In the genomic region with DNA sequence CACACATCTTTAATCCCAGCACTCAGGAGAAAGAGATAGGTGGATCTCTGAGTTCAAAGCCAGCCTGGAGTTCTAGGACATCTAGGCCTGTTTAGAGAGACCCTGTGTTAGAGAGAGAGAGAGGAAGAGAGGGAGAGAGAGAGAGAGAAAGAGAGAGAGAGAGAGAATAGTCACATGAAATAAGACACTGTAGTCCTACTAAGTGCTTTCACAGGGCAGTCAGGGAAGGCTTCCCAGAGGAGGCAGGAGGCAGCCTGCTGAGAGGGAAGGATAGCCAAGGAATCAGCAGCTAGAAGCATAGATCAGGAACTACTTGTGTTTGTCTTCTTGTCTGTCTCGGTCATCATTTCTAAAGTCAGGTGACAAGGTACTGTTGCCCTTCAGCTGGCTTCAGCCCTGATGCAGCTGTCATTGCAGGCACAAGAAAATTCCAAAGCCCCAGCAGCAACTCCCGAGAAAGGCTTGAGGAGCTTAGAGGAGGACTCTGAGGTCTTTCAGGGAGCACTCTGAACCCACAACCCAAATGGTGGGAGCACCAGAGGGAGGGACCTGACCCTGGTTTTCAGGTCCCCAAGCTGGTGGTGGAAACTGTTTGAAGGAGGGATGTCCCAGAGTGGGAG, we compare ENCODE assay signal across 20 mouse cellular contexts. TPM values are rescaled to one million over a fixed set of nuclear protein-coding genes. Genes with fewer than 3 reads are reported as not detected.
DNase-seq lines count a peak whose midpoint lies in the region; ATAC-seq and TF ChIP-seq lines count a peak whose summit lies in the region.
"Had no signal": no experiment of that assay in that cellular context is flagged by ENCODE, and none has a peak within 500 bp of the region (broad histone marks: within the 10 kb centered on the region; RNA-seq: fewer than 3 reads in every experiment).

No protein-coding gene starts in this region.

- peak overlapping the region; percentile 86 for H3K4me2 ChIP-seq in CH12.LX (ENCODE audit: insufficient read depth, low read depth, poor library complexity, severe bottlenecking)
- H3K4me2 ChIP-seq: embryonic facial prominence, embryonic 12.5 days; forebrain, embryonic 13.5 days; hindbrain, embryonic 12.5 days had no signal

- no peak overlapping the region for H3K27ac ChIP-seq in heart, embryonic 10.5 days
- peak overlapping the region; percentile 95; the same call in 1 of the 2 replicates for H3K27ac ChIP-seq in CH12.LX (ENCODE audit: insufficient read depth, low read depth)
- no peak overlapping the region for H3K27ac ChIP-seq in bone marrow macrophage, adult 2 months (ENCODE audit: insufficient read depth, low read depth, low read length)
- H3K27ac ChIP-seq: embryonic facial prominence, embryonic 12.5 days; forebrain, embryonic 13.5 days; hindbrain, embryonic 12.5 days had no signal

- no peak for TF ChIP-seq CTCF in CH12.LX (conservative IDR thresholded peaks at IDR 0.05 in 1 of 2, IDR thresholded peaks at IDR 0.05 in 1 of 2; ENCODE audit: low read depth in 2 of 2, low read length in 2 of 2)
- TF ChIP-seq CTCF in bone marrow macrophage, adult 2 months (IDR thresholded peaks at IDR 0.05; ENCODE audit: low read depth, low read length), result no peak

- H3K9me3 ChIP-seq in heart, embryonic 10.5 days, result no peaks in the 10 kb centered on the region
- H3K9me3 ChIP-seq in megakaryocyte, embryonic 14.5 days, result no peaks in the 10 kb centered on the region
- H3K9me3 ChIP-seq in CH12.LX (replicated peaks; ENCODE audit: low read length), result no peaks in the 10 kb centered on the region
- H3K9me3 ChIP-seq: embryonic facial prominence, embryonic 12.5 days; forebrain, embryonic 13.5 days; hindbrain, embryonic 12.5 days had no signal

- WGBS in heart, embryonic 10.5 days, result 58% methylated on average over 2 of the region's 2 CpGs

- TF ChIP-seq POLR2A in CH12.LX (IDR thresholded peaks at IDR 0.05; ENCODE audit: low read depth, low read length), result 0 out of 2 replicates have a peak, but pooled peaks have one; percentile 23
- TF ChIP-seq POLR2A in bone marrow macrophage, adult 2 months (IDR thresholded peaks at IDR 0.05; ENCODE audit: borderline replicate concordance, low read depth, low read length), result no peak

- H3K36me3 ChIP-seq in heart, embryonic 10.5 days, result no peaks in the 10 kb centered on the region
- H3K36me3 ChIP-seq in megakaryocyte, embryonic 14.5 days (replicated peaks; ENCODE audit: low read length), result peaks cover 47% of the 10 kb centered on the region
- peaks cover 23 to 53% of the 10 kb centered on the region in 2 experiments for H3K36me3 ChIP-seq in CH12.LX (replicated peaks in 1 of 2; ENCODE audit: control insufficient read depth in 1 of 2, insufficient read depth in 1 of 2, low read length in 1 of 2)
- H3K36me3 ChIP-seq: embryonic facial prominence, embryonic 12.5 days; hindbrain, embryonic 12.5 days had no signal

- peaks cover 18% of the 10 kb centered on the region for H3K27me3 ChIP-seq in heart, embryonic 10.5 days (ENCODE audit: insufficient read depth, poor library complexity, severe bottlenecking)
- no peaks in the 10 kb centered on the region for H3K27me3 ChIP-seq in megakaryocyte, embryonic 14.5 days (replicated peaks)
- no peaks in the 10 kb centered on the region for H3K27me3 ChIP-seq in CH12.LX (replicated peaks)

- H3K4me3 ChIP-seq in heart, embryonic 10.5 days, result no peak overlapping the region
- peak overlapping the region; percentile 90 for H3K4me3 ChIP-seq in megakaryocyte, embryonic 14.5 days (replicated peaks)
- peak overlapping the region; percentile 65 to 97 (median 85) for H3K4me3 ChIP-seq in CH12.LX (replicated peaks in 1 of 3; ENCODE audit: low read depth in 2 of 3, low read length in 2 of 3, poor library complexity in 1 of 3)
- H3K4me3 ChIP-seq in bone marrow macrophage, adult 2 months (ENCODE audit: insufficient read depth, low read length), result peak overlapping the region; percentile 78
- H3K4me3 ChIP-seq: embryonic facial prominence, embryonic 12.5 days; forebrain, embryonic 13.5 days; hindbrain, embryonic 12.5 days had no signal

- ATAC-seq in megakaryocyte, adult 5-6 weeks (ENCODE audit: poor library complexity, severe bottlenecking), result no peak
- ATAC-seq: forebrain, embryonic 13.5 days; forebrain, postnatal 0 days; hindbrain, embryonic 16.5 days; inflammation-experienced regulatory T-cells, adult 6 months had no signal

- no peak for TF ChIP-seq EP300 in CH12.LX (IDR thresholded peaks at IDR 0.05; ENCODE audit: low read length)

- peak; percentile 19 for DNase-seq in heart, adult 11 months
- no peak for DNase-seq in heart, embryonic 10.5 days (ENCODE audit: low spot score)
- DNase-seq in CH12.LX (ENCODE audit: extremely low read depth), result no peak
- no peak for DNase-seq in adrenal gland, adult (ENCODE audit: inconsistent age in 2 of 2, low spot score in 1 of 2)
- no peak for DNase-seq in testis, postnatal 14 days (ENCODE audit: low spot score)
- DNase-seq: adrenal gland, postnatal 14 days; cerebellum, adult 2 months; cerebellum, postnatal 14 days; forebrain, postnatal 0 days; gastrocnemius, postnatal 14 days; heart, postnatal 10 days; heart, postnatal 4 days had no signal

- peaks cover 31% of the 10 kb centered on the region for H3K4me1 ChIP-seq in heart, embryonic 10.5 days
- peaks cover 68% of the 10 kb centered on the region for H3K4me1 ChIP-seq in megakaryocyte, embryonic 14.5 days
- H3K4me1 ChIP-seq in CH12.LX (ENCODE audit: control insufficient read depth in 1 of 2, insufficient read depth in 2 of 2), result peaks cover 23 to 32% of the 10 kb centered on the region in 2 experiments
- peaks cover 23% of the 10 kb centered on the region for H3K4me1 ChIP-seq in bone marrow macrophage, adult 2 months (ENCODE audit: control insufficient read depth, insufficient read depth, low read length)

- in situ Hi-C loops in CH12.LX (cut with MboI; ENCODE audit: low pct_ligation_motif_present, low pct_unique_long_range_greater_than_20kb, low sequenced_read_pairs), result no loop called here

- dilution Hi-C loops in CH12.LX (cut with MboI; ENCODE audit: extremely low pct_ligation_motif_present, extremely low pct_unique_long_range_greater_than_20kb, low sequenced_read_pairs), result no loop called here

- no peak for TF ChIP-seq RAD21 in CH12.LX (IDR thresholded peaks at IDR 0.05; ENCODE audit: low read depth, low read length)

- peak overlapping the region; percentile 92 for H3K9ac ChIP-seq in CH12.LX (ENCODE audit: insufficient read depth, low read depth)
- H3K9ac ChIP-seq: embryonic facial prominence, embryonic 12.5 days; forebrain, embryonic 13.5 days; forebrain, postnatal 0 days; hindbrain, embryonic 12.5 days had no signal

- H3K79me2 ChIP-seq in CH12.LX (replicated peaks; ENCODE audit: control insufficient read depth, extremely low read depth, insufficient read depth, poor library complexity, severe bottlenecking), result peaks cover 23% of the 10 kb centered on the region

TF ChIP-seq in CH12.LX, 34 proteins besides CTCF, POLR2A, EP300 and RAD21 (continues in another document):
- no peak for TF ChIP-seq HCFC1 (IDR thresholded peaks at IDR 0.05; ENCODE audit: low read depth, low read length)
- no peak for TF ChIP-seq GABPA (IDR thresholded peaks at IDR 0.05; ENCODE audit: insufficient replicate concordance, low read depth, low read length)
- no peak for TF ChIP-seq KAT2A (IDR thresholded peaks at IDR 0.05; ENCODE audit: insufficient replicate concordance, low read length)
- TF ChIP-seq CHD2 (IDR thresholded peaks at IDR 0.05; ENCODE audit: low read length), result no peak
- TF ChIP-seq PAX5 (IDR thresholded peaks at IDR 0.05; ENCODE audit: low read length), result no peak
- no peak for TF ChIP-seq JUND (conservative IDR thresholded peaks at IDR 0.05; ENCODE audit: low read depth, low read length)
- no peak for TF ChIP-seq MYC (IDR thresholded peaks at IDR 0.05; ENCODE audit: low read depth, low read length)

RNA-seq across cellular contexts. Expression of a gene that starts 1.1 kb away (rescaled TPM):
- 0.38 and 0.63 TPM in 2 replicates for polyA plus RNA-seq in heart, embryonic 10.5 days (2016; fragmentation: Nextera tagmentation; extraction: Ambion mirVana)
- 22.9 and 55.2 TPM in 2 replicates for polyA plus RNA-seq in megakaryocyte, embryonic 14.5 days (2012; ENCODE audit: insufficient read depth, low replicate concordance)
- 12.0 and 13.3 TPM in 2 replicates for total RNA-seq in megakaryocyte, adult 5-6 weeks (2015)
- total RNA-seq in megakaryocyte, adult 5-6 weeks (2017), result 45.9 and 78.0 TPM in 2 replicates
- total RNA-seq in CH12.LX (2012; rRNA removed) (57.0 and 76.4 TPM in 2 replicates), CH12.LX (2014; rRNA removed) (19.3 and 20.5 TPM in 2 replicates)
- 53.0 and 56.4 TPM in 2 replicates for polyA plus RNA-seq in CH12.LX (2012; ENCODE audit: insufficient read length, low read depth)
- polyA plus RNA-seq in bone marrow macrophage, adult 2 months (2012; ENCODE audit: insufficient read depth, insufficient read length, missing spikeins), result 31.8 and 33.2 TPM in 2 replicates

RNA-seq across cellular contexts. Expression of a gene that starts 18.7 kb away (rescaled TPM):
- 10.1 and 14.7 TPM in 2 replicates for polyA plus RNA-seq in heart, embryonic 10.5 days (2016; fragmentation: Nextera tagmentation; extraction: Ambion mirVana)
- polyA plus RNA-seq in megakaryocyte, embryonic 14.5 days (2012; ENCODE audit: insufficient read depth, low replicate concordance), result 32.8 and 44.2 TPM in 2 replicates
- total RNA-seq in megakaryocyte, adult 5-6 weeks (2015), result 5.5 and 7.3 TPM in 2 replicates
- total RNA-seq in megakaryocyte, adult 5-6 weeks (2017), result 17.2 and 21.4 TPM in 2 replicates
- total RNA-seq in CH12.LX (2012; rRNA removed) (7.8 and 9.8 TPM in 2 replicates), CH12.LX (2014; rRNA removed) (6.5 and 6.6 TPM in 2 replicates)
- polyA plus RNA-seq in CH12.LX (2012; ENCODE audit: insufficient read length, low read depth), result 14.0 and 18.3 TPM in 2 replicates
- 17.9 and 20.5 TPM in 2 replicates for polyA plus RNA-seq in bone marrow macrophage, adult 2 months (2012; ENCODE audit: insufficient read depth, insufficient read length, missing spikeins)

RNA-seq across cellular contexts. Expression of a gene that starts 50.4 kb away (rescaled TPM):
- polyA plus RNA-seq in heart, embryonic 10.5 days (2016; fragmentation: Nextera tagmentation; extraction: Ambion mirVana), result 89.9 and 116 TPM in 2 replicates
- polyA plus RNA-seq in megakaryocyte, embryonic 14.5 days (2012; ENCODE audit: insufficient read depth, low replicate concordance), result 107 and 147 TPM in 2 replicates
- total RNA-seq in megakaryocyte, adult 5-6 weeks (2015), result 133 and 146 TPM in 2 replicates
- 176 and 188 TPM in 2 replicates for total RNA-seq in megakaryocyte, adult 5-6 weeks (2017)
- total RNA-seq in CH12.LX (2012; rRNA removed) (191 and 198 TPM in 2 replicates), CH12.LX (2014; rRNA removed) (89.5 and 97.9 TPM in 2 replicates)
- 158 and 212 TPM in 2 replicates for polyA plus RNA-seq in CH12.LX (2012; ENCODE audit: insufficient read length, low read depth)
- 71.2 and 82.0 TPM in 2 replicates for polyA plus RNA-seq in bone marrow macrophage, adult 2 months (2012; ENCODE audit: insufficient read depth, insufficient read length, missing spikeins)

RNA-seq across cellular contexts. Expression of a gene that starts 50.8 kb away (rescaled TPM):
- 166 and 169 TPM in 2 replicates for polyA plus RNA-seq in heart, embryonic 10.5 days (2016; fragmentation: Nextera tagmentation; extraction: Ambion mirVana)
- 209 and 955 TPM in 2 replicates for polyA plus RNA-seq in megakaryocyte, embryonic 14.5 days (2012; ENCODE audit: insufficient read depth, low replicate concordance)
- total RNA-seq in megakaryocyte, adult 5-6 weeks (2015), result 951 and 1,046 TPM in 2 replicates
- total RNA-seq in megakaryocyte, adult 5-6 weeks (2017), result 1,745 and 2,032 TPM in 2 replicates
- total RNA-seq in CH12.LX (2012; rRNA removed) (72.6 and 74.8 TPM in 2 replicates), CH12.LX (2014; rRNA removed) (77.2 and 83.5 TPM in 2 replicates)
- 137 TPM in 2 replicates for polyA plus RNA-seq in CH12.LX (2012; ENCODE audit: insufficient read length, low read depth)
- polyA plus RNA-seq in bone marrow macrophage, adult 2 months (2012; ENCODE audit: insufficient read depth, insufficient read length, missing spikeins), result 349 and 382 TPM in 2 replicates

Comparison
In these comparisons a context has a peak if more than half of its experiments do, and no peak if none do; other contexts are left out.
1. RNA of a gene that starts 1.1 kb away (polyA plus RNA-seq): 22.9 to 55.2 TPM in megakaryocyte, embryonic 14.5 days, 53.0 to 56.4 TPM in CH12.LX and 31.8 to 33.2 TPM in bone marrow macrophage, adult 2 months; 0.38 to 0.63 TPM in heart, embryonic 10.5 days; every median in the first group is over 10 times any median in the second.